Mouse (Mus musculus): ENCODE data around the gene Cbx8. TPM values are rescaled to one million over a fixed set of nuclear protein-coding genes. Genes with fewer than 3 reads are reported as not detected.

Gene Cbx8
- polyA plus RNA-seq, 1 experiment from 2014 or later, result 3.1 TPM

DNA sequence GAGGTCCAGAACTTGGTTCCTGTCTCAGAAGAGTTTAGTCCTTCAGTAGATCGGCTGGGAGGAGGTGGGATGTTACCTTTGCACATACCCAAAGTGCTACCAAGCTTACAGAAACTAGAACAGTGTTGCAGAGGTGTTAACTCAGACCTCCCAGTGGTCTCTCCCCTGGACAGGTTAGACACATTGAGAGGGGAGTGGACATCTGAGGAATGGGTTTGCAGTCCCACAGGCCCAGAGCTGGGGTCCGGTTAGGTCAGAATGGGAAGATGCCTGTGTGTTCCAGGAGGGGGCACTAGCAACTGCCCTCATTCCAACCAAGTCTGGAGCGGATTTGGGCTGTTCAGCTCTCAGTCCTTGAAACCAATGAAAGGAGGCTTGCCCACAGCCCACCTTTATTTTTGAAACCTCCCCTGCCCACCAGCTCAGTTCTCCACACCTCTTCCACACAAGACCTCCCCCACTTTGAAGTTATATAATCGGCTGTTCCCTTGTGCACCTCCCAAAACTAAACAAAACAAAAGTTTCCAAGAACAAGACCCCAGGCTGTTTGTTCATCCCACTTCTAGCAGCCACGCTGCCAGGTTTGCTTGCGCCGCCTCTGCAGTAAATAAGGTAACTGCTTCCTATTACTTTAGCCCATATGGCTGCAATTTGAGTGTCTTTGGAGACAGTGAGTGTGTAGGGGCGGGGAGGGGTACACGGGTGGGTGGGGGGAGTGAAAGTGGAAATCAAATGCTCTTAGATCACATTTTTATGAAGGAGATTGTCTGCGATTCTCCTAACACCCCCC, 3.2 kb upstream of the Cbx8 start:
- H3K9me3 ChIP-seq (replicated peaks; ENCODE audit: control insufficient read depth, low read length), result no peaks in the 10 kb centered on the region
- 0 out of 2 replicates have a peak overlapping the region, but pooled peaks have one; percentile 22 for H3K4me2 ChIP-seq (ENCODE audit: low read depth, low read length)
- ATAC-seq (ENCODE audit: low read depth), result no peak
- H3K4me1 ChIP-seq (ENCODE audit: control insufficient read depth, low read depth, low read length), result peaks cover 33% of the 10 kb centered on the region
- WGBS (ENCODE audit: insufficient replicate concordance), result 5% methylated on average over 10 of the region's 10 CpGs
- H3K9ac ChIP-seq (ENCODE audit: low read depth, low read length), result no peak overlapping the region
- H3K27me3 ChIP-seq (ENCODE audit: control insufficient read depth, insufficient read depth, low read depth, low read length), result peaks cover 97% of the 10 kb centered on the region
- H3K4me3 ChIP-seq (ENCODE audit: low read depth, low read length), result no peak overlapping the region
- H3K27ac ChIP-seq (ENCODE audit: low read length), result no peak overlapping the region
- H3K36me3 ChIP-seq (ENCODE audit: control insufficient read depth, insufficient read depth), result no peaks in the 10 kb centered on the region

DNA sequence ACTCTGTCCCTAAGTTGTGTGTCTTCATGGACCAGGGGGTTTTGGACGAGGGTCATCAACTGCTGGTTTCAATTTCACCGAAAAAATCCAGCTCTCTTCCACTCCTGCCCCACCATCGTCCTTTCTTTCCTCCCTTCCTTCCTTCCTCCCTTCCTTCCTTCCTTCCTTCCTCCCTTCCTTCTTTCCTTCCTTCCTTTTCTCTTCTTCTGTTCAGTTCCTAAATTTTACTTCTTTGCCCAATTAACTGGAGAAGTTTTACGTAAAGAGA, 2.4 kb upstream of the Cbx8 start:
- H3K4me1 ChIP-seq (ENCODE audit: control insufficient read depth, low read depth, low read length), result peaks cover 33% of the 10 kb centered on the region
- H3K9ac ChIP-seq (ENCODE audit: low read depth, low read length), result no peak overlapping the region
- no peaks in the 10 kb centered on the region for H3K9me3 ChIP-seq (replicated peaks; ENCODE audit: control insufficient read depth, low read length)
- no peak for ATAC-seq (ENCODE audit: low read depth)
- H3K27me3 ChIP-seq (ENCODE audit: control insufficient read depth, insufficient read depth, low read depth, low read length), result peaks cover 97% of the 10 kb centered on the region
- no peak overlapping the region for H3K4me3 ChIP-seq (ENCODE audit: low read depth, low read length)
- no peaks in the 10 kb centered on the region for H3K36me3 ChIP-seq (ENCODE audit: control insufficient read depth, insufficient read depth)
- WGBS (ENCODE audit: insufficient replicate concordance), result 7% methylated on average over 4 of the region's 4 CpGs
- no peak overlapping the region for H3K4me2 ChIP-seq (ENCODE audit: low read depth, low read length)
- no peak overlapping the region for H3K27ac ChIP-seq (ENCODE audit: low read length)

DNA sequence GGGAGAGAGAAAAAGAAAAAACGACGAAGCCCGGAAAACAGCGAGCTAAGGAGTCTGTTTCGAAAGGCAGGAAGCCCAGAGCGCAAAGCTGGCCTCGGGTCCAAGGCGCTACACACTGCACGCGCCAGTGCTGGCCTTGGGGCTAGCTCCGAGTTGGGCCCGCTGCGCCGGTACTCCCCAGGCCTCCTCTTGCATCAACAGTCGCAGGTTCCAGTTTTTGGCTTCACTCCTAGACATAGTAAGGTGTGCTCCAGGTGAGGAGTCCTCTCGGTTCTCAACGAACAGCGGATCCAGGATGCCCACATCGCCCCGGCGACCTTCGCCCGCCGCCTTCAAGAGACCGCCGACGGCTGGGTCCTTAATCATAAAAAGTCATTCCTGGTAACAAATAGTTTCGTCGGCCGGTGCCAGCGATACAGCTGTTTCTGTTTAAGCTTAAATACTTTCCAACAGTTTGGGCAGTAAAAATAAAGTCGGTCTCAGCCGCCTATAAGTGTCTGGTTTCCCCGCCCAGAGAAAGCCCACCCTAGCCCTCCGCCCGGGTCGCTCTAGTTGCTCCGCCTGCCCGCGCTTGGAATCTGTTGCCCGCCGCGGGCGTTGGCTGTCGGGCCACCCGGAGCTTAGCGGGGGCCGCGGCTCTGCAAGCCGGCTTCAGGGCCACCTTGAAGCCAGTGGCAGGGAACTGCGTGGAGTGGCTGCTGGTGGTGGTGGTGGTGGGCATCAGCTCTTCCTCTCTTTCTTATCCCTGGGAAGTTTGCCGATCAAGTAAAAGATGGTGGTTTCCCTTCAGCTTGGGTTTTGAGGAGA, 1.9 kb upstream of the Cbx8 start:
- Histone ChIP-seq H3K36me3 (ENCODE audit: control insufficient read depth, insufficient read depth) (no peaks in the 10 kb centered on the region), H3K9me3 (replicated peaks; ENCODE audit: control insufficient read depth, low read length) (no peaks in the 10 kb centered on the region), H3K9ac (ENCODE audit: low read depth, low read length) (no peak overlapping the region), H3K4me1 (ENCODE audit: control insufficient read depth, low read depth, low read length) (peaks cover 33% of the 10 kb centered on the region), H3K4me3 (ENCODE audit: low read depth, low read length) (no peak overlapping the region), H3K27me3 (ENCODE audit: control insufficient read depth, insufficient read depth, low read depth, low read length) (peaks cover 97% of the 10 kb centered on the region), H3K27ac (ENCODE audit: low read length) (no peak overlapping the region), H3K4me2 (ENCODE audit: low read depth, low read length) (no peak overlapping the region)
- under 1% methylated on average over 52 of the region's 52 CpGs for WGBS (ENCODE audit: insufficient replicate concordance)
- ATAC-seq (ENCODE audit: low read depth), result no peak

DNA sequence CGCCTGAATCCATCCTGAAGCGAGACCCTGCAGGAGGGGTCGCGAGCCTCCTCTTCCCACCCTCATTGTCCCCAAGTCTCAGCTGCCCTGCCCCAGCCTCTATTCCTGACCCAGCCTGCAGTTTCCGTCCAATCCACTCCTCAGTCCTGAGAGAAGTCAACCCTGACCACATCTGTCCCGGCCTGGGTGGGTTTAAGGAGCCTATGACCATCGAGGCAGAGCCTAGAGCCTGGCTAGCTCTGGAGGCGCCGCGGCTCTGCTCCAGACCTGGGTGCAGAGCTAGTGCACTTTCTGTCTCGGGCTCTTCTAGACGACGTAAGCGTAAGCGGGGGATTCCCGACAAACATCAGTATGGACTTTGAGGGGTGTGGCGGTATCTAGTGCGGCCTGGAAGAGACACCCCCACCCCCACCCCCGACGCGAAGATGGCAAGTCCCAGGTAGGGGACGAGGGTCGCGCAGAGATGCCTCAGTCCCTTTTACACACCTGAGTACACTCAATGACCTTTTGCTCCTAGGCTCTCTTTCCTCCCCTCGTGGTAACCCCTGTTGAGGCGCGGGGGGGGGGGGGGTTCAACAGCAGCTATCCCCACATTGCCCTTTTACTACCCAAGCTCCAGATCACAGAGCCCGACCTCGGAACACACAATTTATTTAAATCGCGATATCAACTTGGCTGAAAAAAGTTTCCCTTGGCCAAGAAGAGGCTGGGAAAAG, 1.1 kb upstream of the Cbx8 start:
- no peak for ATAC-seq (ENCODE audit: low read depth)
- peaks cover 32% of the 10 kb centered on the region for H3K4me1 ChIP-seq (ENCODE audit: control insufficient read depth, low read depth, low read length)
- H3K36me3 ChIP-seq (ENCODE audit: control insufficient read depth, insufficient read depth), result no peaks in the 10 kb centered on the region
- H3K27ac ChIP-seq (ENCODE audit: low read length), result no peak overlapping the region
- H3K27me3 ChIP-seq (ENCODE audit: control insufficient read depth, insufficient read depth, low read depth, low read length), result peaks cover 97% of the 10 kb centered on the region
- 2% methylated on average over 31 of the region's 31 CpGs for WGBS (ENCODE audit: insufficient replicate concordance)
- H3K4me2 ChIP-seq (ENCODE audit: low read depth, low read length), result peak overlapping the region; percentile 90
- no peaks in the 10 kb centered on the region for H3K9me3 ChIP-seq (replicated peaks; ENCODE audit: control insufficient read depth, low read length)
- H3K4me3 ChIP-seq (ENCODE audit: low read depth, low read length), result peak overlapping the region; percentile 64
- H3K9ac ChIP-seq (ENCODE audit: low read depth, low read length), result peak overlapping the region; percentile 60; the same call in 1 of the 2 replicates

DNA sequence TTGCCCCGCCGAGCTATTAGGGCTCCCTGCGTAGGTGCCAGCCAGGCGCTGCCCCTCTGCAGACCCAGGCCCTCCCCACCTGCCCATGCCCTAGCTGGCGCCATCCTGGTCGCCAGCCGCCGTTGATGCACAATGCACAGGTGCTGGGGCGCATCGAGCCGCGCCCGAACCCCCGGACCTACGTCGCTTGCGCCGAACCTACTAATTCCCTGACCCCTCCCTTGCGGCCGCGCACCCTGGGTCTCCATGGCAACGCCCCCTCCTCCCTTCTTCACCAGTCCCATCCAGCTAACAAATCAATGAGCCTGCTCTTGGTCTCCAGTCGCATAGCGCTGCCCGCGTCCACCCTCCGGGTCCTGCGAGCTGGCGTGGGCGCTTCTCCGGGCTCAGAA, 552 bp upstream of the Cbx8 start:
- Histone ChIP-seq H3K27me3 (ENCODE audit: control insufficient read depth, insufficient read depth, low read depth, low read length) (peaks cover 97% of the 10 kb centered on the region), H3K4me3 (ENCODE audit: low read depth, low read length) (peak overlapping the region; percentile 64), H3K4me2 (ENCODE audit: low read depth, low read length) (peak overlapping the region; percentile 90), H3K9me3 (replicated peaks; ENCODE audit: control insufficient read depth, low read length) (no peaks in the 10 kb centered on the region), H3K4me1 (ENCODE audit: control insufficient read depth, low read depth, low read length) (peaks cover 27% of the 10 kb centered on the region), H3K9ac (ENCODE audit: low read depth, low read length) (peak overlapping the region; percentile 60), H3K36me3 (ENCODE audit: control insufficient read depth, insufficient read depth) (no peaks in the 10 kb centered on the region), H3K27ac (ENCODE audit: low read length) (no peak overlapping the region)
- ATAC-seq (ENCODE audit: low read depth), result peak; percentile 12
- WGBS (ENCODE audit: insufficient replicate concordance), result under 1% methylated on average over 27 of the region's 31 CpGs

DNA sequence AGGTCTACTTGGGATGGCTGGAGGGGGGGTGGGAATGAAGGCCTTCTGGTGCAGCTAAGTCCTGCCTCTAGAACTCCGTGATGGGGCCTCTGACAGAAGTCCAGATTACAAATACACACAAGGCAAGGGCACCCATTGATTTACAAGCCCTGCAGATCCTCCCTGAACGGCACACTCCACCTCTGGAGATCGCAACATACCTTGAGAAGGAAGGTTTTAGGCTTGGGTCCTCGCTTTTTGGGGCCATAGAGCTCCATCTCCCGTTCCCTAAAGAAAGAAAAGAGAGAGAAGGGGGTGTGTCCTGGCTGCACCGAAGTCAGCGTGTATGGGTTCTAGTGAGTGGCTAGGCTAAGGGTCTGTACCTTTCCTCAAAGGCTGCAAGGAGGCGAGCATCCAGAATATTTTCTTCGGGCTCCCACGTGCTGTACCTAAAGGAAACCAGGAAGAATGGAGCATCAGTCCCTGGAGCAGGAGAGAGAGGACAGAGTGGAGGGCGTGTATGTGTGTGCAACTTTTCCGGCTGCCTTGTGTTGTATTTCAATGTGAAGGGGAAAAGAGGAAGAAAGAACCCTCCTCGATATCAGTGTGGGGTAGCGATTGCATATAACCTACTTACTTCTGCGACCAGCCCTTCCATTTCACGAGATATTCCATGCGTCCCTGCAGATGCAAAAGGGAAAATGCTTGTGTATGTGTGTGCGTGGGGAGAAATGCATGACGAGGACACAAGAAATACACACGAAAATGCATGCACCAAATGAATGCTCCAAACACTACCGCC, 847 bp downstream of the Cbx8 start:
- peak overlapping the region; percentile 64 for H3K4me3 ChIP-seq (ENCODE audit: low read depth, low read length)
- H3K27ac ChIP-seq (ENCODE audit: low read length), result no peak overlapping the region
- WGBS (ENCODE audit: insufficient replicate concordance), result 11% methylated on average over 21 of the region's 21 CpGs
- peaks cover 22% of the 10 kb centered on the region for H3K4me1 ChIP-seq (ENCODE audit: control insufficient read depth, low read depth, low read length)
- no peaks in the 10 kb centered on the region for H3K36me3 ChIP-seq (ENCODE audit: control insufficient read depth, insufficient read depth)
- H3K9me3 ChIP-seq (replicated peaks; ENCODE audit: control insufficient read depth, low read length), result no peaks in the 10 kb centered on the region
- H3K4me2 ChIP-seq (ENCODE audit: low read depth, low read length), result peak overlapping the region; percentile 90
- peaks cover 97% of the 10 kb centered on the region for H3K27me3 ChIP-seq (ENCODE audit: control insufficient read depth, insufficient read depth, low read depth, low read length)
- peak overlapping the region; percentile 70 for H3K9ac ChIP-seq (ENCODE audit: low read depth, low read length)
- ATAC-seq (ENCODE audit: low read depth), result no peak

DNA sequence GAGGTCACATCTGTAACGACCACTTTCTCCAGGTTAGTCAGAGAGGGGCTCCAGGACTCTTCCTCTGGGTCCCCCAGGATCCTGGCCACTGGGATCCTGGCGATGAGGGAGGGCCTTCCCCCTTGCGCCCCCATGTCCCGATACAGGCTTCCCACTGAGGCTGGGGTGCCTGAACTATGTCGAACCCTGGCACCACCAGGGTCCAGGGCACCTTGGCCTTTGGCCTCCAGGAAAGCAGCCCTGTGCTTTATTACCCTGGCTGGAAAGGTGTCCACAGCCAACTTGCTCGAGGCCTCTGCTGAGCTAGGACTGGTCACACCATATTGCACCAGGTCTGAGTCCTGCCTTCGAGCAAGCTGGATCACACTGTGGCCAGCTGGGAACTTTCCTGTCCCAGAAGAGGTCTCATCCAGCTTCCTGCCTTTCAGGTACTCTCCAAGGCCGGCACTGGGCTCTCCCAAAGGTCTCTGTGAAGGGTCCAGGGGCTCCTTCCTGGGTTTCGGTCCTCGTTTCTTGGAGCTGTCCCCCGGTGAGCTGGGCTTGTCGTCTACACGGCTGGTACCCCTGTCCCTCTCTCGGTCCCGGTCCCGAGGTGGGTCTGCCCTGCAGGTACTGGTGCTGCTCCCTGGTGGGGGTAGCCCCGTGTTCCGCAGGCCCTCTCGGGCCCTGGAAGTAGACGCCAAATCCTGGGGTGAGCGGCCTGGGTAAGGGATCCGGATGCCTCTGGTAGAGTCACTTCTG, 1.9 kb downstream of the Cbx8 start:
- Histone ChIP-seq H3K27me3 (ENCODE audit: control insufficient read depth, insufficient read depth, low read depth, low read length) (peaks cover 97% of the 10 kb centered on the region), H3K9me3 (replicated peaks; ENCODE audit: control insufficient read depth, low read length) (no peaks in the 10 kb centered on the region), H3K27ac (ENCODE audit: low read length) (no peak overlapping the region), H3K36me3 (ENCODE audit: control insufficient read depth, insufficient read depth) (no peaks in the 10 kb centered on the region), H3K4me2 (ENCODE audit: low read depth, low read length) (no peak overlapping the region), H3K4me1 (ENCODE audit: control insufficient read depth, low read depth, low read length) (peaks cover 19% of the 10 kb centered on the region), H3K9ac (ENCODE audit: low read depth, low read length) (no peak overlapping the region), H3K4me3 (ENCODE audit: low read depth, low read length) (no peak overlapping the region)
- ATAC-seq (ENCODE audit: low read depth), result no peak
- WGBS (ENCODE audit: insufficient replicate concordance), result 63% methylated on average over 22 of the region's 22 CpGs

DNA sequence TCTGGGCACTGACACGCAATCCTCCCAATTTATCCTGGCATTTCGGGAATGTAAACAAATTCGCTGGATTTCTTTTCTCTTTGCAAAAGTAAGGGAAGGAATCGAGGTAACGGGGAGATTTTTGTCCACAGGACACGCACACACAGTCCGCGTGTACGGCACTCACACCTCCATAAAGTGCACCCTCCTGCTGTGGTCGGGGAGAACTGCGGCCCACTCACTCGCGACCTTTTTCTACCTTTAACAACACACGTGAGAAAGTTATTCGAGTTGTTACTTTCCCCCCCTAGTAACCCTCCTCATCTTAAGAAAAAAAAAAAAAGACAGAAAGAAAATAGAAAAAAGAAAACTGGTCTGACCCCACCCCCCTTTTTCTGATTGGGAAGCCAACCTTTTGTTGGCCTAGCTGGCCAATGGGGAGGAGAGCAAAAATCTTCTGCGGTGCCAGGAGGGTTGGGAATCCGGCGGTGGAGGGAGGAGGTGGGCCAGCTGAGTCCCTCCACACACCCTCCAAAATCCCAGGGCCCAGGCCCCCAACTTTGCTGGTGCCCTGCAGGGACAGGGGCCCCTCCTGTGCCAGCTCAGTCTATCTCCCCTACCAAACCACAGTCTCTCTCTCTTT, 2.9 kb downstream of the Cbx8 start:
- H3K27ac ChIP-seq (ENCODE audit: low read length), result no peak overlapping the region
- no peak overlapping the region for H3K9ac ChIP-seq (ENCODE audit: low read depth, low read length)
- peaks cover 19% of the 10 kb centered on the region for H3K4me1 ChIP-seq (ENCODE audit: control insufficient read depth, low read depth, low read length)
- H3K36me3 ChIP-seq (ENCODE audit: control insufficient read depth, insufficient read depth), result no peaks in the 10 kb centered on the region
- no peak for ATAC-seq (ENCODE audit: low read depth)
- no peak overlapping the region for H3K4me3 ChIP-seq (ENCODE audit: low read depth, low read length)
- WGBS (ENCODE audit: insufficient replicate concordance), result 25% methylated on average over 18 of the region's 18 CpGs
- H3K27me3 ChIP-seq (ENCODE audit: control insufficient read depth, insufficient read depth, low read depth, low read length), result peaks cover 95% of the 10 kb centered on the region
- H3K4me2 ChIP-seq (ENCODE audit: low read depth, low read length), result peak overlapping the region; percentile 60; the same call in 1 of the 2 replicates
- H3K9me3 ChIP-seq (replicated peaks; ENCODE audit: control insufficient read depth, low read length), result no peaks in the 10 kb centered on the region
